Mouse (Mus musculus) MEL (cell line): ENCODE results near the gene Slco1a6.

Experiments
- CTCF ChIP-seq, 3 experiments: IDR thresholded peaks in 2 of 3; conservative IDR thresholded peaks in 1 of 3; 2 replicates each; pipeline ENCODE4 v1.5.1; 2011 to 2012; ENCODE audit warnings: low read length in 3 of 3, low read depth in 2 of 3, mild to moderate bottlenecking in 2 of 3, improper control_type of control experiment in 1 of 3, inconsistent platforms in 1 of 3, mixed read lengths in 1 of 3, moderate library complexity in 1 of 3; ENCODE audit not compliant: control insufficient read depth in 1 of 3, insufficient read depth in 1 of 3, poor library complexity in 1 of 3, severe bottlenecking in 1 of 3
- MAFK ChIP-seq: IDR thresholded peaks from 2 replicates; pipeline ENCODE4 v1.6.1; 2011; ENCODE audit warnings: low read depth, mild to moderate bottlenecking, low read length, improper control_type of control experiment, borderline replicate concordance
- POLR2A ChIP-seq, 2 experiments: IDR thresholded peaks; 2 replicates each; pipeline ENCODE4 v1.6.1; 2011 to 2012; ENCODE audit warnings: low read length in 2 of 2, mild to moderate bottlenecking in 2 of 2, control low read depth in 1 of 2, improper control_type of control experiment in 1 of 2, low read depth in 1 of 2, moderate library complexity in 1 of 2; ENCODE audit not compliant: control insufficient read depth in 1 of 2, insufficient read depth in 1 of 2, poor library complexity in 1 of 2
- POLR2AphosphoS5 ChIP-seq: IDR thresholded peaks from 2 replicates; pipeline ENCODE4 v1.6.1; 2012; ENCODE audit warnings: low read depth, borderline replicate concordance, mild to moderate bottlenecking, inconsistent platforms, low read length, moderate library complexity, mixed read lengths
- RAD21 ChIP-seq: IDR thresholded peaks from 2 replicates; pipeline ENCODE4 v1.6.1; 2011; ENCODE audit warnings: mild to moderate bottlenecking, low read depth, low read length, improper control_type of control experiment
- RCOR1 ChIP-seq: IDR thresholded peaks from 2 replicates; pipeline ENCODE4 v1.6.1; 2012; ENCODE audit warnings: low read depth, mild to moderate bottlenecking, inconsistent platforms, low read length, improper control_type of control experiment
- TAL1 ChIP-seq: IDR thresholded peaks from 2 replicates; pipeline ENCODE4 v1.6.1; 2012; ENCODE audit warnings: mild to moderate bottlenecking, inconsistent platforms, low read length, moderate library complexity, mixed read lengths
- ZMIZ1 ChIP-seq: IDR thresholded peaks from 2 replicates; pipeline ENCODE4 v1.6.1; 2012; ENCODE audit warnings: low read depth, mild to moderate bottlenecking, inconsistent platforms, low read length, improper control_type of control experiment, moderate library complexity

DNA sequence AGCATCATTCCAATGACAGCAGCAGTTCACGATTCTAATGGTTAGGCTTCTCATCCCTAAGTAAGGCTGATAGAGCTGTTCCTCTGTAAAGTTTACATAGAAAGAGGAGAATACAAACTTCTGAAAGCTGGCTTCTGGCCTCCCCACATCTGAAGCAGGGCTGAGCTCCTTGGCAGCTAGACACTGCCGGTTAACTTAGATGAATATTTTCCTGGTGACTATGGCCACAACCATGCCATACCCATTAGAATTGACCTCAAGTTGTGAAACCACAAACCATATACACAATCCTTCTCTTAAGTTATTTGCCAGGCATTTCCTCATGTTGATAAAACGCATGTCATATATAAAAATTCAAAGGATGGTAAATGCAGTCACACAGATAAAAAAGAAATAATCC lies 117.2 kb downstream of the Slco1a6 start:
- TF ChIP-seq POLR2A (IDR thresholded peaks at IDR 0.05; ENCODE audit: control insufficient read depth in 1 of 2, insufficient read depth in 1 of 2, low read depth in 1 of 2, low read length in 2 of 2, poor library complexity in 1 of 2) (no peak), RAD21 (no peak), RCOR1 (no peak), MAFK (no peak), TAL1 (no peak), ZMIZ1 (no peak), POLR2AphosphoS5 (no peak), CTCF (IDR thresholded peaks at IDR 0.05 in 2 of 3, conservative IDR thresholded peaks at IDR 0.05 in 1 of 3; ENCODE audit: control insufficient read depth in 1 of 3, insufficient read depth in 1 of 3, low read depth in 2 of 3, low read length in 3 of 3, poor library complexity in 1 of 3, severe bottlenecking in 1 of 3) (no peak)
